ENCODE assay signal across 7 mouse cellular contexts in genomic region chr6:66897994-66898393, GRCm38 (mm10). TPM values are rescaled to one million over a fixed set of nuclear protein-coding genes. Genes with fewer than 3 reads are reported as not detected.
DNase-seq lines count a peak whose midpoint lies in the region; ATAC-seq and TF ChIP-seq lines count a peak whose summit lies in the region.

No protein-coding gene starts in this region.

- peak; percentile 26 for DNase-seq in kidney, postnatal 14 days
- no peak for DNase-seq in kidney, postnatal 4 days
- peak; percentile 26 for DNase-seq in hindbrain, postnatal 0 days (ENCODE audit: low spot score)
- DNase-seq in adrenal gland, adult 18-20 months (ENCODE audit: low spot score in 2 of 2): no peak
- DNase-seq in gastrocnemius, postnatal 25 days: no peak

- no peaks in the 10 kb centered on the region; the same call in 1 of the 2 replicates for H3K27me3 ChIP-seq in embryonic facial prominence, embryonic 12.5 days
- H3K27me3 ChIP-seq in hindbrain, postnatal 0 days (ENCODE audit: insufficient read depth, low read length): no peaks in the 10 kb centered on the region
- H3K27me3 ChIP-seq in myocyte (ENCODE audit: control insufficient read depth, insufficient read depth, insufficient read length): no peaks in the 10 kb centered on the region

- H3K27ac ChIP-seq in embryonic facial prominence, embryonic 12.5 days: no peak overlapping the region
- H3K27ac ChIP-seq in hindbrain, postnatal 0 days: peak overlapping the region; percentile 74; the same call in 1 of the 2 replicates

- H3K4me2 ChIP-seq in embryonic facial prominence, embryonic 12.5 days (replicated peaks): peak overlapping the region; percentile 80
- peak overlapping the region; percentile 60 for H3K4me2 ChIP-seq in hindbrain, postnatal 0 days (ENCODE audit: low read depth, low read length)
- peak overlapping the region; percentile 77 for H3K4me2 ChIP-seq in myocyte (ENCODE audit: low read depth)

- H3K79me2 ChIP-seq in myocyte (ENCODE audit: control insufficient read depth, insufficient read depth): peaks cover 11% of the 10 kb centered on the region

- no peak for TF ChIP-seq CTCF in hindbrain, postnatal 0 days (IDR thresholded peaks at IDR 0.05; ENCODE audit: low read depth)

- peak overlapping the region; percentile 80; the same call in 1 of the 2 replicates for H3K4me3 ChIP-seq in embryonic facial prominence, embryonic 12.5 days
- H3K4me3 ChIP-seq in hindbrain, postnatal 0 days (ENCODE audit: low read length): peak overlapping the region; percentile 73
- peak overlapping the region; percentile 32 for H3K4me3 ChIP-seq in myocyte

- 54% methylated on average over 4 of the region's 4 CpGs for WGBS in embryonic facial prominence, embryonic 12.5 days
- WGBS in hindbrain, postnatal 0 days: 50% methylated on average over 4 of the region's 4 CpGs

- peaks cover 12% of the 10 kb centered on the region; the same call in 1 of the 2 replicates for H3K4me1 ChIP-seq in embryonic facial prominence, embryonic 12.5 days
- H3K4me1 ChIP-seq in hindbrain, postnatal 0 days (ENCODE audit: insufficient read depth, low read length): no peaks in the 10 kb centered on the region

- TF ChIP-seq POLR2A in myocyte (IDR thresholded peaks at IDR 0.05; ENCODE audit: insufficient read length, low read depth): no peak

- H3K9ac ChIP-seq in embryonic facial prominence, embryonic 12.5 days: no peak overlapping the region
- no peak overlapping the region for H3K9ac ChIP-seq in hindbrain, postnatal 0 days (replicated peaks; ENCODE audit: low read length)

- no peak overlapping the region for H3ac ChIP-seq in myocyte (ENCODE audit: control insufficient read depth, insufficient read length)

- H3K9me3 ChIP-seq in embryonic facial prominence, embryonic 12.5 days: no peaks in the 10 kb centered on the region
- no peaks in the 10 kb centered on the region for H3K9me3 ChIP-seq in hindbrain, postnatal 0 days (ENCODE audit: low read length)

- no peak for ATAC-seq in embryonic facial prominence, embryonic 12.5 days (ENCODE audit: insufficient number of reproducible peaks, insufficient read depth, low FRiP score, low TSS enrichment)
- ATAC-seq in hindbrain, postnatal 0 days: no peak

- no peaks in the 10 kb centered on the region for H3K36me3 ChIP-seq in embryonic facial prominence, embryonic 12.5 days
- H3K36me3 ChIP-seq in hindbrain, postnatal 0 days (ENCODE audit: insufficient read depth, low read length): no peaks in the 10 kb centered on the region
- H3K36me3 ChIP-seq in myocyte (ENCODE audit: control insufficient read depth, insufficient read depth): no peaks in the 10 kb centered on the region

TF ChIP-seq in myocyte, 11 proteins besides CTCF, POLR2A, EP300 and RAD21:
- no peak for TF ChIP-seq E2F4 (IDR thresholded peaks at IDR 0.05; ENCODE audit: insufficient read depth)
- no peak for TF ChIP-seq USF1 (IDR thresholded peaks at IDR 0.05; ENCODE audit: low read depth)
- TF ChIP-seq MAX (IDR thresholded peaks at IDR 0.05; ENCODE audit: low read depth): no peak
- TF ChIP-seq SRF (IDR thresholded peaks at IDR 0.05; ENCODE audit: control insufficient read depth, insufficient read length, low read depth): no peak
- no peak for TF ChIP-seq REST (IDR thresholded peaks at IDR 0.05; ENCODE audit: insufficient read depth, insufficient read length)
- TF ChIP-seq MYOD1 (IDR thresholded peaks at IDR 0.05; ENCODE audit: control insufficient read depth in 1 of 3, insufficient read length in 2 of 3, low read depth in 2 of 3): no peak
- no peak for TF ChIP-seq POLR2AphosphoS2 (IDR thresholded peaks at IDR 0.05; ENCODE audit: insufficient read length, low read depth)

RNA-seq across cellular contexts. Expression of gene Gng12, which starts 1.8 kb away (rescaled TPM):
- 48.2 and 55.7 TPM in 2 replicates for polyA plus RNA-seq in embryonic facial prominence, embryonic 12.5 days (2016; fragmentation: Nextera tagmentation; extraction: Ambion mirVana)
- 43.5 and 55.2 TPM in 2 replicates for total RNA-seq in hindbrain, postnatal 0 days (2014; rRNA removed)
- 91.4 and 102 TPM in 2 replicates for polyA plus RNA-seq in hindbrain, postnatal 0 days (2015; fragmentation: Nextera tagmentation; extraction: Ambion mirVana)
- 37.8 TPM for polyA plus RNA-seq in myocyte (2012; fragmentation: generic; extraction: Trizol)
- 10 to 100 TPM; 68.9 to 84.2 TPM for total RNA-seq in adrenal gland, adult 18-20 months (2021)
- 10 to 100 TPM; 23.8 to 32.3 TPM for total RNA-seq in gastrocnemius, postnatal 25 days (2021)

Comparison
In these comparisons a context has a peak if more than half of its experiments do, and no peak if none do; other contexts are left out.
1. DNase-seq: peak in kidney, postnatal 14 days (single experiment) and hindbrain, postnatal 0 days (single experiment); none in kidney, postnatal 4 days (0 of 2), adrenal gland, adult 18-20 months (0 of 2) and gastrocnemius, postnatal 25 days (single experiment).
2. Peak in every context shown above with its lines, with median percentiles within 50 percentile points of each other: H3K4me2 ChIP-seq and H3K4me3 ChIP-seq.